Mouse (Mus musculus): ENCODE measurements around the gene Slbp.

Gene Slbp

GRCm38 (mm10) chr5:33678244-33678643 lies 25.9 kb upstream of the Slbp start:
- no peak for DNase-seq

- peak in 1 of 2 experiments; percentile 73 for DNase-seq
Observed at GRCm38 (mm10) chr5:33675964-33676363, 23.6 kb upstream of the Slbp start.

- no peak for DNase-seq
Observed at GRCm38 (mm10) chr5:33674439-33674838, 22.1 kb upstream of the Slbp start.

- DNase-seq, result no peak
Observed at GRCm38 (mm10) chr5:33671659-33672058, 19.3 kb upstream of the Slbp start.

- no peak for DNase-seq
Observed at GRCm38 (mm10) chr5:33668223-33668622, 15.8 kb upstream of the Slbp start.

- DNase-seq, result no peak
Observed at GRCm38 (mm10) chr5:33658664-33659050, 6.3 kb upstream of the Slbp start.

GRCm38 (mm10) chr5:33657787-33658663 lies 5.7 kb upstream of the Slbp start, which contains the start of the genes Tacc3 and Tmem129:
Gene Tacc3 (plus strand): TSS chr5:33658128.
Gene Tmem129 (minus strand): TSS chr5:33658416.
- peak; percentile 98 to 99 for DNase-seq

GRCm38 (mm10) chr5:33657251-33657786 lies 4.9 kb upstream of the Slbp start:
- DNase-seq, result peak in 1 of 2 experiments; percentile 39

GRCm38 (mm10) chr5:33656739-33657138 lies 4.4 kb upstream of the Slbp start:
- no peak for DNase-seq

- DNase-seq, result no peak
Observed at GRCm38 (mm10) chr5:33655251-33655840, 3.0 kb upstream of the Slbp start.

GRCm38 (mm10) chr5:33654424-33654823 lies 2.0 kb upstream of the Slbp start:
- DNase-seq, result no peak

GRCm38 (mm10) chr5:33652783-33653173 lies 404 bp upstream of the Slbp start:
- DNase-seq, result no peak

GRCm38 (mm10) chr5:33651541-33651920 lies 843 bp downstream of the Slbp start:
- DNase-seq, result no peak

GRCm38 (mm10) chr5:33651017-33651416 lies 1.4 kb downstream of the Slbp start:
- no peak for DNase-seq

GRCm38 (mm10) chr5:33640652-33641051 lies 11.7 kb downstream of the Slbp start:
- DNase-seq, result peak in 1 of 2 experiments; percentile 56

GRCm38 (mm10) chr5:33638826-33639225 lies 13.5 kb downstream of the Slbp start:
- no peak for DNase-seq

- no peak for DNase-seq
Observed at GRCm38 (mm10) chr5:33637606-33638350, 14.6 kb downstream of the Slbp start.

- DNase-seq, result no peak
Observed at GRCm38 (mm10) chr5:33635361-33635760, 17.0 kb downstream of the Slbp start.

- no peak for DNase-seq
Observed at GRCm38 (mm10) chr5:33632526-33632925, 19.8 kb downstream of the Slbp start.

- DNase-seq, result no peak
Observed at GRCm38 (mm10) chr5:33630615-33631014, 21.8 kb downstream of the Slbp start.

- no peak for DNase-seq
Observed at GRCm38 (mm10) chr5:33630061-33630460, 22.3 kb downstream of the Slbp start.

- DNase-seq, result peak; percentile 99 to 100
Observed at GRCm38 (mm10) chr5:33629301-33629987, 22.9 kb downstream of the Slbp start, which contains the start of the genes Fam53a and Gm9903. Gene Fam53a (minus strand): TSS chr5:33629635. Gene Gm9903 (plus strand): TSS chr5:33629925.
